Mouse (Mus musculus) gonadal fat pad, adult 2 months (tissue): ENCODE measurements at regions not wholly inside any gene's neighbourhood (a gene's known extent, or its start where the extent isn't known, plus 50 kb on each side); places are given as distances from the start of the nearest gene placed in this dataset.
"Not testable (repeated sequence)": the region's sequence is repeated elsewhere in the genome, so short reads cannot be mapped to it uniquely, and the experiment has no call there.

Experiments used
- DNase-seq: peaks from one replicate; pipeline ENCODE4 v3.0.0-alpha.2; 2012; ENCODE audit warnings: low read depth

- DNase-seq = no peak
Observed at GRCm38 (mm10) chr7:73025640-73026039, 349.7 kb upstream of the Rgma start.

- DNase-seq = no peak
Observed at GRCm38 (mm10) chr7:73028952-73029351, 346.4 kb upstream of the Rgma start.

- DNase-seq = no peak
Observed at GRCm38 (mm10) chr7:73031407-73031806, 343.9 kb upstream of the Rgma start.

- no peak for DNase-seq
Observed at GRCm38 (mm10) chr7:73032316-73032980, 342.9 kb upstream of the Rgma start.

- no peak for DNase-seq
Observed at GRCm38 (mm10) chr7:73036801-73037555, 338.3 kb upstream of the Rgma start.

GRCm38 (mm10) chr7:73037638-73038037 is 337.7 kb upstream of the Rgma start:
- no peak for DNase-seq

- DNase-seq = no peak
Observed at GRCm38 (mm10) chr7:73039921-73040320, 335.4 kb upstream of the Rgma start.

- no peak for DNase-seq
Observed at GRCm38 (mm10) chr7:73044316-73044715, 331.0 kb upstream of the Rgma start.

- DNase-seq = no peak
Observed at GRCm38 (mm10) chr7:73055891-73056290, 319.4 kb upstream of the Rgma start.

- DNase-seq = no peak
Observed at GRCm38 (mm10) chr7:73063556-73063955, 311.8 kb upstream of the Rgma start.

GRCm38 (mm10) chr7:73068534-73068933 is 306.8 kb upstream of the Rgma start:
- no peak for DNase-seq

GRCm38 (mm10) chr7:73069352-73069751 is 306.0 kb upstream of the Rgma start:
- DNase-seq = no peak

- not testable (repeated sequence) for DNase-seq
Observed at GRCm38 (mm10) chr7:73075391-73075790, 299.9 kb upstream of the Rgma start.

GRCm38 (mm10) chr7:73087496-73088185 is 287.7 kb upstream of the Rgma start:
- DNase-seq = peak; percentile 98

- no peak for DNase-seq
Observed at GRCm38 (mm10) chr7:73088321-73088720, 287.0 kb upstream of the Rgma start.

GRCm38 (mm10) chr7:73091758-73092157 is 283.6 kb upstream of the Rgma start:
- DNase-seq = no peak

- no peak for DNase-seq
Observed at GRCm38 (mm10) chr7:73094059-73094458, 281.2 kb upstream of the Rgma start.

GRCm38 (mm10) chr7:73118871-73119270 is 256.4 kb upstream of the Rgma start:
- no peak for DNase-seq

- no peak for DNase-seq
Observed at GRCm38 (mm10) chr7:73120276-73120675, 255.0 kb upstream of the Rgma start.

GRCm38 (mm10) chr7:73124976-73125375 is 250.3 kb upstream of the Rgma start:
- peak; percentile 47 for DNase-seq

- DNase-seq = no peak
Observed at GRCm38 (mm10) chr7:73125864-73126263, 249.4 kb upstream of the Rgma start.

- no peak for DNase-seq
Observed at GRCm38 (mm10) chr7:73135786-73136185, 239.5 kb upstream of the Rgma start.

- no peak for DNase-seq
Observed at GRCm38 (mm10) chr7:73138269-73138668, 237.0 kb upstream of the Rgma start.
